Mouse (Mus musculus) heart, embryonic 10.5 days (tissue): ENCODE data around the gene Inpp4a. TPM values are rescaled to one million over a fixed set of nuclear protein-coding genes. Genes with fewer than 3 reads are reported as not detected.

Experiments
- DNase-seq: peaks from one replicate; pipeline ENCODE4 v3.0.0-alpha.2; 2017; ENCODE audit warnings: low spot score
- H3K27ac ChIP-seq: fragments of 300-500 bp; sonication (generic); 2 replicates; pipeline ENCODE4 v1.5.1; 2016; ENCODE audit warnings: mild to moderate bottlenecking
- H3K27me3 ChIP-seq: fragments of 300-500 bp; sonication (generic); 2 replicates; pipeline ENCODE4 v1.6.1; 2016; ENCODE audit warnings: mild to moderate bottlenecking; ENCODE audit not compliant: poor library complexity, insufficient read depth, severe bottlenecking
- H3K36me3 ChIP-seq: fragments of 300-500 bp; sonication (generic); 2 replicates; pipeline ENCODE4 v1.6.1; 2016; ENCODE audit warnings: mild to moderate bottlenecking, moderate library complexity
- H3K4me1 ChIP-seq: fragments of 300-500 bp; sonication (generic); 2 replicates; pipeline ENCODE4 v1.6.1; 2016; ENCODE audit warnings: mild to moderate bottlenecking
- H3K4me3 ChIP-seq: fragments of 300-500 bp; sonication (generic); 2 replicates; pipeline ENCODE4 v1.5.1; 2016; ENCODE audit warnings: mild to moderate bottlenecking, moderate library complexity
- H3K9me3 ChIP-seq: fragments of 300-500 bp; sonication (generic); 2 replicates; pipeline ENCODE4 v1.6.1; 2016; ENCODE audit warnings: mild to moderate bottlenecking, moderate library complexity
- WGBS: fragments of 180-500 bp; shearing (Covaris S2); methylation state at CpG from one replicate; pipeline ENCODE4 v1.1.7; 2016; 5-methylcytosine and 5-hydroxymethylcytosine counted together
- polyA plus RNA-seq: library from polyadenylated mRNA; unstranded; fragments of >200 nt; fragmentation: Nextera tagmentation; extraction: Ambion mirVana; gene quantifications from 2 replicates; pipeline ENCODE4 v1.2.1, GENCODE M21; 2016

Gene Inpp4a
- 10.5 and 13.3 TPM in 2 replicates for polyA plus RNA-seq

- Histone ChIP-seq H3K36me3 (no peaks in the 10 kb centered on the region), H3K9me3 (no peaks in the 10 kb centered on the region), H3K27ac (peak within 1 kb of the TSS; percentile 87), H3K4me3 (peak within 1 kb of the TSS; percentile 90), H3K4me1 (0 out of 2 replicates have a peak, but pooled peaks cover 8% of the 10 kb centered on the region), H3K27me3 (no peaks in the 10 kb centered on the region)
- WGBS, result 1% methylated on average over 77 of the region's 77 CpGs
- peak; percentile 97 for DNase-seq
These were observed at the start of gene Inpp4a for GRCm38 (mm10) chr1:37299540-37300491. Gene Inpp4a (plus strand): TSS chr1:37299865.

- no peak for DNase-seq
- H3K27me3 ChIP-seq, result no peaks in the 10 kb centered on the region
- WGBS, result 37% methylated on average over 5 of the region's 5 CpGs
- H3K27ac ChIP-seq, result no peak overlapping the region
- no peaks in the 10 kb centered on the region for H3K9me3 ChIP-seq
- H3K4me1 ChIP-seq, result no peaks in the 10 kb centered on the region
- H3K4me3 ChIP-seq, result no peak overlapping the region
- H3K36me3 ChIP-seq, result no peaks in the 10 kb centered on the region
These were observed 48.9 kb upstream of the Inpp4a start for GRCm38 (mm10) chr1:37250643-37251310.

GRCm38 (mm10) chr1:37258443-37258842, 41.2 kb upstream of the Inpp4a start:
- whole genome bisulfite sequencing, result 90% methylated on average over 2 of the region's 2 CpGs
- no peaks in the 10 kb centered on the region for H3K27me3 ChIP-seq
- H3K27ac ChIP-seq, result no peak overlapping the region
- H3K36me3 ChIP-seq, result no peaks in the 10 kb centered on the region
- H3K4me1 ChIP-seq, result no peaks in the 10 kb centered on the region
- no peak for DNase-seq
- H3K9me3 ChIP-seq, result no peaks in the 10 kb centered on the region
- no peak overlapping the region for H3K4me3 ChIP-seq

- Histone ChIP-seq H3K36me3 (no peaks in the 10 kb centered on the region), H3K27me3 (no peaks in the 10 kb centered on the region), H3K27ac (no peak overlapping the region), H3K4me3 (no peak overlapping the region), H3K4me1 (no peaks in the 10 kb centered on the region), H3K9me3 (no peaks in the 10 kb centered on the region)
- DNase-seq, result peak; percentile 77
- 5% methylated on average over 7 of the region's 7 CpGs for WGBS
These were observed 27.2 kb upstream of the Inpp4a start for GRCm38 (mm10) chr1:37272464-37272863.

GRCm38 (mm10) chr1:37286556-37286955, 13.1 kb upstream of the Inpp4a start:
- H3K9me3 ChIP-seq, result no peaks in the 10 kb centered on the region
- no peak for DNase-seq
- no peaks in the 10 kb centered on the region for H3K27me3 ChIP-seq
- H3K27ac ChIP-seq, result no peak overlapping the region
- H3K4me3 ChIP-seq, result no peak overlapping the region
- 80% methylated on average over 7 of the region's 7 CpGs for WGBS
- no peaks in the 10 kb centered on the region for H3K4me1 ChIP-seq
- H3K36me3 ChIP-seq, result no peaks in the 10 kb centered on the region

- Histone ChIP-seq H3K27ac (no peak overlapping the region), H3K4me3 (no peak overlapping the region), H3K36me3 (no peaks in the 10 kb centered on the region), H3K4me1 (no peaks in the 10 kb centered on the region), H3K9me3 (no peaks in the 10 kb centered on the region), H3K27me3 (no peaks in the 10 kb centered on the region)
- no peak for DNase-seq
- WGBS, result 77% methylated on average over 1 of the region's 1 CpGs
These were observed 11.9 kb upstream of the Inpp4a start for GRCm38 (mm10) chr1:37287748-37288147.

GRCm38 (mm10) chr1:37288181-37288935, 11.3 kb upstream of the Inpp4a start:
- Histone ChIP-seq H3K36me3 (no peaks in the 10 kb centered on the region), H3K27ac (no peak overlapping the region), H3K4me1 (no peaks in the 10 kb centered on the region), H3K9me3 (no peaks in the 10 kb centered on the region), H3K27me3 (no peaks in the 10 kb centered on the region), H3K4me3 (no peak overlapping the region)
- WGBS, result 79% methylated on average over 11 of the region's 11 CpGs
- DNase-seq, result no peak

- Histone ChIP-seq H3K4me1 (no peaks in the 10 kb centered on the region), H3K9me3 (no peaks in the 10 kb centered on the region), H3K4me3 (no peak overlapping the region), H3K27me3 (no peaks in the 10 kb centered on the region), H3K27ac (no peak overlapping the region), H3K36me3 (no peaks in the 10 kb centered on the region)
- no peak for DNase-seq
- WGBS, result 82% methylated on average over 7 of the region's 7 CpGs
These were observed 10.7 kb upstream of the Inpp4a start for GRCm38 (mm10) chr1:37288941-37289340.

GRCm38 (mm10) chr1:37296414-37296813, 3.3 kb upstream of the Inpp4a start:
- DNase-seq, result no peak
- WGBS, result 58% methylated on average over 1 of the region's 1 CpGs
- H3K36me3 ChIP-seq, result no peaks in the 10 kb centered on the region
- H3K27ac ChIP-seq, result no peak overlapping the region
- no peak overlapping the region for H3K4me3 ChIP-seq
- H3K27me3 ChIP-seq, result no peaks in the 10 kb centered on the region
- H3K4me1 ChIP-seq, result 0 out of 2 replicates have a peak, but pooled peaks cover 8% of the 10 kb centered on the region
- no peaks in the 10 kb centered on the region for H3K9me3 ChIP-seq

GRCm38 (mm10) chr1:37298904-37299303, 761 bp upstream of the Inpp4a start:
- Histone ChIP-seq H3K27me3 (no peaks in the 10 kb centered on the region), H3K9me3 (no peaks in the 10 kb centered on the region), H3K27ac (no peak overlapping the region), H3K4me3 (no peak overlapping the region), H3K4me1 (0 out of 2 replicates have a peak, but pooled peaks cover 8% of the 10 kb centered on the region), H3K36me3 (no peaks in the 10 kb centered on the region)
- WGBS, result 80% methylated on average over 2 of the region's 2 CpGs
- no peak for DNase-seq

GRCm38 (mm10) chr1:37300650-37301049, 985 bp downstream of the Inpp4a start:
- 0 out of 2 replicates have a peak, but pooled peaks cover 8% of the 10 kb centered on the region for H3K4me1 ChIP-seq
- no peak for DNase-seq

GRCm38 (mm10) chr1:37302801-37303200, 3.1 kb downstream of the Inpp4a start:
- Histone ChIP-seq H3K4me3 (no peak overlapping the region), H3K9me3 (no peaks in the 10 kb centered on the region), H3K27me3 (no peaks in the 10 kb centered on the region), H3K36me3 (no peaks in the 10 kb centered on the region), H3K4me1 (0 out of 2 replicates have a peak, but pooled peaks cover 8% of the 10 kb centered on the region), H3K27ac (no peak overlapping the region)
- 59% methylated on average over 3 of the region's 3 CpGs for WGBS
- no peak for DNase-seq

More at GRCm38 (mm10) chr1:37300650-37301049, 985 bp downstream of the Inpp4a start:
- Histone ChIP-seq H3K9me3 (no peaks in the 10 kb centered on the region), H3K27ac (no peak overlapping the region), H3K36me3 (no peaks in the 10 kb centered on the region), H3K4me3 (peak overlapping the region; percentile 90), H3K27me3 (no peaks in the 10 kb centered on the region)
- WGBS, result 47% methylated on average over 5 of the region's 5 CpGs
